Mouse (Mus musculus) stomach, embryonic 15.5 days (tissue): ENCODE results near the gene Cradd. TPM values are rescaled to one million over a fixed set of nuclear protein-coding genes. Genes with fewer than 3 reads are reported as not detected.
A peak's percentile ranks its signal among the peaks of the same experiment; 100 is the strongest.

Experiments used
- ATAC-seq: fragments of 200-750 bp; cut with Nextera tagmentation; 2 replicates; pipeline ENCODE4 v1.8.0; 2017; ENCODE audit warnings: low read depth, moderate number of reproducible peaks, moderate TSS enrichment; ENCODE audit not compliant: insufficient read depth, low FRiP score
- H3K27ac ChIP-seq: fragments of 300-500 bp; sonication (generic); 2 replicates; pipeline ENCODE4 v1.5.1; 2015; ENCODE audit warnings: mild to moderate bottlenecking, inconsistent platforms
- H3K27me3 ChIP-seq: fragments of 300-500 bp; sonication (generic); replicated peaks from 2 replicates; pipeline ENCODE4 v1.6.1; 2015; ENCODE audit warnings: inconsistent platforms
- H3K36me3 ChIP-seq: fragments of 300-500 bp; sonication (generic); 2 replicates; pipeline ENCODE4 v1.6.1; 2015; ENCODE audit warnings: inconsistent platforms
- H3K4me1 ChIP-seq: fragments of 300-500 bp; sonication (generic); 2 replicates; pipeline ENCODE4 v1.6.1; 2015; ENCODE audit warnings: inconsistent platforms
- H3K4me2 ChIP-seq: fragments of 300-500 bp; sonication (generic); 2 replicates; pipeline ENCODE4 v1.6.1; 2015; ENCODE audit warnings: mild to moderate bottlenecking, inconsistent platforms
- H3K4me3 ChIP-seq: fragments of 300-500 bp; sonication (generic); replicated peaks from 2 replicates; pipeline ENCODE4 v1.5.1; 2015; ENCODE audit warnings: inconsistent platforms
- H3K9ac ChIP-seq: fragments of 300-500 bp; sonication (generic); 2 replicates; pipeline ENCODE4 v1.6.1; 2015; ENCODE audit warnings: inconsistent platforms
- H3K9me3 ChIP-seq: fragments of 300-500 bp; sonication (generic); 2 replicates; pipeline ENCODE4 v1.6.1; 2016; ENCODE audit warnings: inconsistent platforms
- WGBS: fragments of 180-500 bp; shearing (Covaris S2); methylation state at CpG from one replicate; pipeline ENCODE4 v1.1.7; 2015; 5-methylcytosine and 5-hydroxymethylcytosine counted together
- polyA plus RNA-seq: library from polyadenylated mRNA; unstranded; fragments of >200 nt; fragmentation: Nextera tagmentation; extraction: Ambion mirVana; gene quantifications from 2 replicates; pipeline ENCODE4 v1.2.1, GENCODE M21; 2015

Gene Cradd
- polyA plus RNA-seq, 1 experiment from 2014 or later: 11.4 TPM

- H3K4me2 ChIP-seq: no peak overlapping the region
- ATAC-seq: no peak
- 67% methylated on average over 7 of the region's 7 CpGs for WGBS
- no peaks in the 10 kb centered on the region for H3K27me3 ChIP-seq
- no peaks in the 10 kb centered on the region for H3K9me3 ChIP-seq
- H3K36me3 ChIP-seq: no peaks in the 10 kb centered on the region
- H3K4me3 ChIP-seq: no peak overlapping the region
- H3K9ac ChIP-seq: no peak overlapping the region
- no peak overlapping the region for H3K27ac ChIP-seq
- H3K4me1 ChIP-seq: no peaks in the 10 kb centered on the region
Measured at GRCm38 (mm10) chr10:95210664-95211372, 113.1 kb downstream of the Cradd start.

- no peaks in the 10 kb centered on the region for H3K27me3 ChIP-seq
- no peak overlapping the region for H3K27ac ChIP-seq
- H3K9ac ChIP-seq: no peak overlapping the region
- no peaks in the 10 kb centered on the region for H3K4me1 ChIP-seq
- no peaks in the 10 kb centered on the region for H3K36me3 ChIP-seq
- H3K9me3 ChIP-seq: no peaks in the 10 kb centered on the region
- no peak for ATAC-seq
- 66% methylated on average over 4 of the region's 4 CpGs for WGBS
- H3K4me2 ChIP-seq: no peak overlapping the region
- H3K4me3 ChIP-seq: no peak overlapping the region
Measured at GRCm38 (mm10) chr10:95210167-95210566, 113.8 kb downstream of the Cradd start.

- no peak for ATAC-seq
- 91% methylated on average over 8 of the region's 8 CpGs for WGBS
- Histone ChIP-seq H3K4me3 (no peak overlapping the region), H3K36me3 (no peaks in the 10 kb centered on the region), H3K4me1 (no peaks in the 10 kb centered on the region), H3K27me3 (no peaks in the 10 kb centered on the region), H3K4me2 (no peak overlapping the region), H3K9me3 (no peaks in the 10 kb centered on the region), H3K27ac (no peak overlapping the region), H3K9ac (no peak overlapping the region)
Measured at GRCm38 (mm10) chr10:95207423-95207822, 116.5 kb downstream of the Cradd start.

GRCm38 (mm10) chr10:95201514-95201913 is 122.4 kb downstream of the Cradd start:
- H3K9ac ChIP-seq: no peak overlapping the region
- no peaks in the 10 kb centered on the region for H3K27me3 ChIP-seq
- H3K36me3 ChIP-seq: no peaks in the 10 kb centered on the region
- no peaks in the 10 kb centered on the region for H3K9me3 ChIP-seq
- H3K27ac ChIP-seq: no peak overlapping the region
- H3K4me3 ChIP-seq: no peak overlapping the region
- no peaks in the 10 kb centered on the region for H3K4me1 ChIP-seq
- no peak for ATAC-seq
- no peak overlapping the region for H3K4me2 ChIP-seq
- WGBS: 85% methylated on average over 8 of the region's 8 CpGs

GRCm38 (mm10) chr10:95200323-95200722 is 123.6 kb downstream of the Cradd start:
- H3K36me3 ChIP-seq: no peaks in the 10 kb centered on the region
- no peak overlapping the region for H3K4me2 ChIP-seq
- H3K27me3 ChIP-seq: no peaks in the 10 kb centered on the region
- H3K9ac ChIP-seq: no peak overlapping the region
- 51% methylated on average over 7 of the region's 7 CpGs for WGBS
- H3K4me1 ChIP-seq: no peaks in the 10 kb centered on the region
- no peak overlapping the region for H3K27ac ChIP-seq
- no peak overlapping the region for H3K4me3 ChIP-seq
- ATAC-seq: no peak
- H3K9me3 ChIP-seq: no peaks in the 10 kb centered on the region

- no peak overlapping the region for H3K4me3 ChIP-seq
- no peak for ATAC-seq
- WGBS: 52% methylated on average over 11 of the region's 11 CpGs
- H3K9ac ChIP-seq: no peak overlapping the region
- H3K9me3 ChIP-seq: no peaks in the 10 kb centered on the region
- H3K27me3 ChIP-seq: no peaks in the 10 kb centered on the region
- no peaks in the 10 kb centered on the region for H3K36me3 ChIP-seq
- H3K27ac ChIP-seq: no peak overlapping the region
- H3K4me1 ChIP-seq: no peaks in the 10 kb centered on the region
- H3K4me2 ChIP-seq: no peak overlapping the region
Measured at GRCm38 (mm10) chr10:95199541-95200269, 124.2 kb downstream of the Cradd start.

GRCm38 (mm10) chr10:95197377-95197776 is 126.6 kb downstream of the Cradd start:
- Histone ChIP-seq H3K4me3 (no peak overlapping the region), H3K4me1 (no peaks in the 10 kb centered on the region), H3K27ac (no peak overlapping the region), H3K9me3 (no peaks in the 10 kb centered on the region), H3K36me3 (no peaks in the 10 kb centered on the region), H3K4me2 (no peak overlapping the region), H3K9ac (no peak overlapping the region), H3K27me3 (no peaks in the 10 kb centered on the region)
- ATAC-seq: no peak
- WGBS: 54% methylated on average over 8 of the region's 8 CpGs

GRCm38 (mm10) chr10:95195719-95196118 is 128.2 kb downstream of the Cradd start:
- Histone ChIP-seq H3K4me3 (no peak overlapping the region), H3K4me2 (no peak overlapping the region), H3K36me3 (no peaks in the 10 kb centered on the region), H3K4me1 (no peaks in the 10 kb centered on the region), H3K27ac (no peak overlapping the region), H3K9me3 (no peaks in the 10 kb centered on the region), H3K9ac (no peak overlapping the region), H3K27me3 (no peaks in the 10 kb centered on the region)
- 77% methylated on average over 5 of the region's 5 CpGs for WGBS
- ATAC-seq: 0 out of 2 replicates have a peak, but pooled peaks have one; percentile 24

- WGBS: 95% methylated on average over 4 of the region's 4 CpGs
- no peak overlapping the region for H3K27ac ChIP-seq
- H3K27me3 ChIP-seq: no peaks in the 10 kb centered on the region
- no peaks in the 10 kb centered on the region for H3K4me1 ChIP-seq
- no peaks in the 10 kb centered on the region for H3K36me3 ChIP-seq
- no peak overlapping the region for H3K9ac ChIP-seq
- H3K9me3 ChIP-seq: no peaks in the 10 kb centered on the region
- no peak overlapping the region for H3K4me2 ChIP-seq
- no peak overlapping the region for H3K4me3 ChIP-seq
- ATAC-seq: no peak
Measured at GRCm38 (mm10) chr10:95194776-95195175, 129.2 kb downstream of the Cradd start.

- H3K27ac ChIP-seq: no peak overlapping the region
- WGBS: 42% methylated on average over 11 of the region's 11 CpGs
- H3K27me3 ChIP-seq: no peaks in the 10 kb centered on the region
- H3K9me3 ChIP-seq: peaks cover 4% of the 10 kb centered on the region; the same call in 1 of the 2 replicates
- H3K9ac ChIP-seq: no peak overlapping the region
- no peaks in the 10 kb centered on the region for H3K36me3 ChIP-seq
- H3K4me1 ChIP-seq: no peaks in the 10 kb centered on the region
- peak overlapping the region; percentile 11 for H3K4me2 ChIP-seq
- no peak for ATAC-seq
- no peak overlapping the region for H3K4me3 ChIP-seq
Measured at GRCm38 (mm10) chr10:95193875-95194281, 130.1 kb downstream of the Cradd start.

- Histone ChIP-seq H3K27ac (no peak overlapping the region), H3K27me3 (no peaks in the 10 kb centered on the region), H3K9me3 (peaks cover 4% of the 10 kb centered on the region; the same call in 1 of the 2 replicates), H3K4me3 (no peak overlapping the region), H3K4me1 (no peaks in the 10 kb centered on the region), H3K9ac (no peak overlapping the region), H3K36me3 (no peaks in the 10 kb centered on the region), H3K4me2 (no peak overlapping the region)
- peak; percentile 29; the same call in 1 of the 2 replicates for ATAC-seq
- 58% methylated on average over 3 of the region's 3 CpGs for WGBS
Measured at GRCm38 (mm10) chr10:95191881-95192280, 132.1 kb downstream of the Cradd start.

GRCm38 (mm10) chr10:95191151-95191655 is 132.7 kb downstream of the Cradd start:
- H3K4me1 ChIP-seq: no peaks in the 10 kb centered on the region
- H3K27me3 ChIP-seq: no peaks in the 10 kb centered on the region
- peaks cover 4% of the 10 kb centered on the region; the same call in 1 of the 2 replicates for H3K9me3 ChIP-seq
- no peaks in the 10 kb centered on the region for H3K36me3 ChIP-seq
- no peak overlapping the region for H3K9ac ChIP-seq
- no peak for ATAC-seq
- no peak overlapping the region for H3K27ac ChIP-seq
- H3K4me3 ChIP-seq: no peak overlapping the region
- 89% methylated on average over 9 of the region's 9 CpGs for WGBS
- no peak overlapping the region for H3K4me2 ChIP-seq
